Mouse (Mus musculus) kidney, postnatal 4 days (tissue): ENCODE results near the gene Gpc5.

Experiments used
- DNase-seq, 2 experiments: peaks; one replicate each; pipeline ENCODE4 v3.0.0; 2021; ENCODE audit warnings: mixed read lengths in 2 of 2

The Gpc5 gene

DNA sequence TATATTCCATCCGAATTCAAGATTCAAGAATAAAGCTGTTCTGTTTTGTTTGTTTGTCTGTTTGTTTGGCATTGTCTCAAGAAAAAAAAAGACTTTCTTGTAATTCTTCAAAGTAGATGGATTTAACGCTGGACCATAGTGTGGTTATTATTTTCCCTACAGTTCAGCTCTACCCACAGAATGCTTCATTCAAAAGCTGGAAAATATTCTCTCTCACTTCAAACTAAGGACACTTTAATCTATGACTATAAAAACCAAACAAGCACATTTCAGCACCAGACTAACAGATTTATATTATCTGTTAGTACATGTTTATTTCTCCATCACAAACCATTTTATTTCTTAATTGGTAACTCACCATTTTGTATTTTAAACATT lies 489.2 kb downstream of the Gpc5 start:
- DNase-seq, result no peak

DNA sequence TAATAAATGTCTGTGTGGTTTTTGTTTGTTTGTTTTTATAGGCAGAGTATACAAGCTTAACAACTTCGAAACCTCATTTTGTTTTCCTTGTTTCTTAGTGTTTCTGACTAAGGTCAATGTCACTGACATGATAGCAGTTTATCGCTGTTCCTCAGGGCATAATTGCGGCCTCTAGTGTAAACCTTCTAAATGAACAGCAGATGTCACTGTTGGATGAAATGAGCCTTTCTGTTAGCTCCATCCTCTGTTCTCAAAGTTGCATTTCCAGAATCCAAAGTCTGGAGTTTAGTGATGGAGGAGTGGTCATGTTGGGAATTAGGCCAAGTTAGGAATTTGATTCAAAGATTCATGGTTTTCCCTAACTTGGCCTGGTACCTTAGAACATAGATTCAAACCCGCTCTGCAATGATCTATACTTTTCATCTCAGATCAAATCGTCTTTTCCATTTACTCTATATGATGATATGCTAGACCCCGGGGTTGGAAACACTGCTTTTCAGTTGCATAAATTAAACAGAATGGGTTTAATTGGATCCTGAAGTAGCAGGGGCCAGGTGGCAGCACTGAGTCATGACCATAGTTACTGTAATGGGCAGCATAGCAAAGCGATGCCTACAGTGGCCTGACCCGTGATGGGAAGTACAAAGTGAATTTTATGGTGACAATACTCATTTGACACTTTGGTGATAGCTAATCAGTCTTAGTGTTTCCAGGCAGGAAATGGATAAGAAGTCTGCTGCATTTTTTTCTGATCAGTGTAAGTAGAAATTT lies 508.4 kb downstream of the Gpc5 start:
- DNase-seq, result peak; percentile 33 to 41

DNA sequence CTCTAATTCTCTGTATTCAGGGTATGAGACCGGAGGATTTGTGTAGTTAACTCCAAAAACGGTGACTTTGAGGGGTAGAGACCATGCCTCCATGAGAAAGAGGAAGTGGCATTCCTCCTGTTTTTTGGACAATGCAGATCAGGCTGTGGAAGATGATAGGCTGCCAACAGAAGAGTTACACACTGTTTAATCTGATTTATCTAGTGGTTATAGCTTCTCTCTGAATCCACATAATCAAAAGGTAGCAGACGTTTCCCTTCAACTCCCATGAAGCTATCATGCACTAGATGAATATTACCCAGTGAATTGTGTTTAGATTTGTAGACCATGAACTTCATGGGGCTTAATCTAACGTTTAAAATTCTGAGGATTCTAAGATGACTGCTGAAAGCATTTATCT lies 522.1 kb downstream of the Gpc5 start:
- no peak for DNase-seq

DNA sequence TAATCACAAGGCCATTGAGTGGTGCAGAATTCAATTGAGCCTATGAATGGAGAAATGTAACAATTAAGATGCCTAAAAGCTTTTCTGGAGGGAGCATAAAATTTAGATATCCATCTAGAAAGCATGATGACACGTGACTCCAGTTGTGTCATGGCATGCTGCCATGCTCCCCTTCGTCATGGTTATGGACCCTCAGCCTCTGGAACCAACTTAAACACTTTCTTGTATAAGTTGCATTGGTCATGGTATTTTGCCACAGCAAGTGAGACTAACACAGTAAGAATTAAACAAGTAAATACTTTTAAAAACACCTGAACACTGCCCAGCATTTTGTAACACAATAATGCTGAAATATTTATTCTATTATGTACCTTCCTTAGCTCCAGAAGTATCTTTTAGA lies 524.3 kb downstream of the Gpc5 start:
- no peak for DNase-seq

DNA sequence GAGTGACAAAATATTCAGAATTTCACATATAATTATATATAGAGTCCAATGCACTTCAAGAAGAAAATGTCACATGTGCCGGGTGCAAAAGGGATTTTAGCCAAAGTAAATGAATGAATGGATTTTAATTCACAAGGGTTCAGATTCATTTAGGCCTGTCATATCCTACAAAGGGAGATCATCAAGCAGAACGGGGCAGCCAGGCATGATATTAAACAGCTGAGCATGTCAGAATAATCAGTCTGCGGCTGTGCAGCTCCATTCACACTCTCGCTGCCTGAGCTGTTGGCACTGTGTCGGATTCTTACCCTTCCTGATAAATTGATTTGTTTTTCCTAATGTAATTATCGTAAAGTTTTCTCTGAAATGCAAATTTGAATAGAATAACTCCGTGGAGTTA lies 524.8 kb downstream of the Gpc5 start:
- DNase-seq, result peak; percentile 4 to 6

DNA sequence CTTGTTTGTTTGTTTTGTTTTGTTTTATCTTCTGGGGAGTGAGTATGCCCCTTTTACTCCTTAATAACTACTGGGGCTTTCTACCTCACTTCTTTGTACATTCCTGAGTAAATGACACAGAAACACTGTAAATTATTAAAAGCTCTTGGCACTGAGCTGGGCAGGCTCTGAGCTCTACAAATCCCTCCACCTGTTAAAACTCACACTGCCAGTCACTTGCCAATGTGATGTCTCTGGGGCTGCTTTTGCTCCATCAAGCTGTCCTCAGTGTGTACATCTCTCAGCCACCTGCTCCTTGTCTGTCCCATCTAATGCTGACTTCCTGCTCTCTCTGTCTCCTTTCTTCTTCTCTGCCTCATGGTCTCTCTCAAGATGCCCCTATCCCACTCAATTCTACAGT lies 528.5 kb downstream of the Gpc5 start:
- DNase-seq, result peak; percentile 4 to 8

DNA sequence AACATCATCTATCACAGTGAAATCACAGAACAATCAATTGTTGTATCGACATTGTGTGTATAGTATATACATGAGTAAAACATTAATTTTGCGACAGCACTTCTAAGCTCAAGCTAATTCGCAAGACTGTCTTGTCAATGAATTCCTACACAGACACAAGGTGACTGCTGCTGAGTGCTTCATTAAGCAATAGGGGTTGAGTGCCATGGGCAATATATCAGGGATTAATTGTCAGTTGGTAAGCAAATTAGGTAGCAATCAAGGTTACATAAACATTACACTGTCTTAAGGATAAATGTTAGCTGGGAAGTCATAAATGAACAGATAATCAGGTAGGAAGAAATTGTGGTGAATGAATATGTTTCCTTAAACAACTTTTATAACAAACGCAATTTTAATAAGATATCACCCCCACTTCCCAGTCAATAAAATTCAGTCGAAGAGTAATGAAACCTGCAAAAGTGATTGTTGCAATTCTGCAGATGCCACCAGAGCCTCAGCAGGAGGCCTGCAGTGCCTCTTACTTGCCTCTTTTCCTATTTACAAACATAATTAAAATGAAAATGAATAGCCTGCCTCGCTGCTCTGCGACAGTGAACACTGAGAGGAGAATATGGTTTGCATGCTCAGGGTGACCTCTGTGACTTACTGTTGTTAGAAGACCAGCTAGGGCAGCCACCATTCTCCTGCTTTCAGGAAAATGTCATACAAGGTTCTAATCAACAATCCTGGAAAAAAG lies 539.3 kb downstream of the Gpc5 start:
- DNase-seq, result no peak

DNA sequence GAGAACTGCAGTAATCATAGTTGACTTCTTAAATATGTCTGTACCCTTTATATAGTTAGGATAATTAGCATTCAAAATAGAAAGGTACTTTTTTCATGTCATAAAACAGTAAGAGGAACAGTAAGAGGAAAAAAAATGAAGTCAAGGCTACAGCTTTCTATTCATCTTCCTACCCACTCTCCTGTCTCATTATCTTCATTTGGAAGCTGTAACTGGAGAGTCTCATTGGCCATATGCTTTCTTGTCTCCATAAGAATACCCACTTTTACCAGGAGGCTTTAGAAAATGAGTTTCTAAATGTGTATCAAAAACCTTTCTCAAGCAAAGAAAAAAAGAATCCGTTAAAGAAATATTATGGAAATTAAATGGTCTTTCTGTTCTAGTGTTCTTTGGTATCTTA lies 541.3 kb downstream of the Gpc5 start:
- DNase-seq, result no peak

DNA sequence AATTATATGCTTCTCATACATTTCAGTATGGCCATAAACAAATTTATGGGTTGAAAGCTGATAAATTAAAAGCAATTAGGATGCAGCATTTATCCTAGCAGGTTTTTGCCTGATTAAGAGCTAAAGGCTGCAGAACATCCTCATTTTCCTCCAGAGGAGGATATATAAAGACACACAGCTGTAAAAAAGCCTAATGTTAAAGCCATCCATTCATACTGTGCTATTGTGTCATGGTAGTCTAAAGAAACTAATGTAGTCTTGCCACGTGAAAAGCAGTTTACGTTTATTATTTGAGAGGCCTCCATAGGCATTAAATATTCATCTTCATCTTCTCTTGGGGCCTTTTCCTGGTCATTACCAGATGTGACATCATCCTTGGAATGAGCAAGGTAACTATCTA lies 587.9 kb downstream of the Gpc5 start:
- no peak for DNase-seq

DNA sequence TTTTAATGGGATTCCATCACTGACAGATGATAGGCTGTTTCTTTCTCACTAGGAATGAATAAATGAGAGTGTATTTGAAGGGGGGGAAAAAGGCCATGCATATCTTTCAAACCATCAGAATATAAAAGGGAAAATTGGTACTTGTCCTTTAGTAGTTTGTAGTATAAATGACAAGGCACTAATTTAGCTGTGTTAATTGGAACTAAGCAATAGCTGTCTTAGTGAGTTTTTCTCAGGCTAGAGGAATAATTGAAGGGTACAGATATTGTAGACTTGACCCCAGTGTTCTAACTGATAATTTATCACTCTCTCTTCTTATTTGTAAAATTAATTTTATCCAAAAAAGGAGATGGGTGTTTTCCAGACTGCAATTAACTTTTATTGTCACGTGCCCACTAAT lies 654.0 kb downstream of the Gpc5 start:
- DNase-seq, result no peak

DNA sequence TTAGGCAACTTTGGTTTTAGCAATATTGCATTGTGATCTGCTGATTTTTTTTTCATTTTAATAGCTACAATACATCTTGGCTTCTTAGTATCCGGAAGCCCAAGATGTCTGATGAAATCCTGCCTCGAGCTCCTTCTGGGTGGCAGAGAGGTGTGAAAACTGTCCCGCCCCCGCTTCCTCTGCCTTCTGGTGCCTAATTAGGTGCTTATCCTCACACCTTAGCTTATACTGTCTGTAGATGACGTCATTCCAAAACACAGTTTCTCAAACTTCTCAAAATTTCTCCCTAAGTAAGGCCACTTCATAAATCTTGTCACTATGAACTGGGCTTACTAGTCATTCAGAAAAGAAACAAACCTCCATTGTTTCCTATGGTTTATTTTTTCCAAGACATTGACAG lies 668.2 kb downstream of the Gpc5 start:
- no peak for DNase-seq

DNA sequence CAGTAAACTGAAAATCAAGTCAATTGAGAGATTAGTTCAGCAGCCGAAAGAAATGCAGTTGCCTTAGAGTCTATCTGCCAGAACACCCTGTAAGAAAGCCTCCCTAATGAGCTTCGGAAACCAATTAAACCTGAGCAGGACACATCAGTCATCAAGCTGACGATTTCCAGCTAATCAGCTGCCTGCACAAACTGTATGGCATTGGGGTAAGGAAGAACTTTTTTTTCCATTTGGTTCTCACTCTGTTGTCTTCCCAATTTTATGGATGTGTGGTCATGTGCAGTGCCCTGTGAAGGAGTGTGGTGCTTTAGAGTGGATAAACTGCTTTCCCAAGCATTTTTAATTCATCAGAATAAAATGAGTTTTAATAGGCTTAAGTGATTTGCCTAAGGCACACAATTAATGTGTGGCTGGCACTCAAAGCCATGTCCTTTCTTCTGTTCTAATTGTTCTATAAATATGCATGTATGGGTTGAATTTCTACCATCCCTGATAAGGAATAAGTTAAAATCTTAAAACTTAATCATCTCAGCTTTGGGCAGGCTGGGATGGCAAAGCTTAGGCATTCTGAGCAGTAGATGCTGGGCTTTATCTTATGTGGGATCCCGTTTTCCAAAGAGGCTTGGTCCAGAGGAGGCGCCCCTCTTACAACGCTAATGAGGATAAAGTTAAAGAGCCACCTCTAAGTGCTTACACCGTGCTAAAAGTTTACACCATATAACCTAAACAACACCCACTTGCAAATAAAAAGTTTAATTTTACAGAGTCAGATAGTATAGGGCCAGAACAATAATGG lies 687.6 kb downstream of the Gpc5 start:
- DNase-seq, result no peak

DNA sequence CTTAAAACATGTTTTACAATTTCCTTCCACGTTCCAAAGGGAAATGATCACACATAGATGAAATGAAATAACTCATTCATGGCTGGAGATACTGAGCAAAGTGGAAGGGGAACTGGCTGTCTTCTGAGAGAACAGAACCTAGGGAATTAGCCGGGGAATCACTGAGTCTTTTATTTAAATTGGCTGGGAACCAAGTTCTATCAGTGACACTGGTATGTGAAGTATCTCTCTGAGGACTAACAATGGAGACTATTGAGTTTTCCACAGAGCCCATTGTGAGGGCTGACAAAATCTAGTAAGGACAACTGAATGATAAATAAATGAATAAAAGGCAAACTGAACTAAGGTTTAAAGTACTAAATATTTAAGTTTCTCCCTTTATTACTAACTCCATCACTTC lies 712.7 kb downstream of the Gpc5 start:
- no peak for DNase-seq

DNA sequence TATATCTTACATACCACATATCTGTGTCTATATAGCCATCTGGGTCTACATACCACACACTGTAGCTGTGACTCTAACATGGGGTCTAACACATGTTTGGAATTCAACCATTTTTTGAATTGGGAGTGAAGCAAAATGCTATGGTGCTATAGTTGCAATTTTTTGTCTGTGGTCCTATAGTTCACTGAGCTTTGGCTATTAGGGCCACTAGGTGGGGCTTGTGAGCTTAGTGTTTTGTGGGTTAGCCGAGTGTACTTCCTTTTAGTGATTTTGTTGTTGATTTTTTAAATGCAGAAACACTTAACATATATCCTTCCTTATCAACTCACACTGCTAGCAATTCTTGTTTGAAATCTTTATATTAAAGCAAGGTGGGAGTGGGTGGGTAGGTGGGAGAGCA lies 727.0 kb downstream of the Gpc5 start:
- DNase-seq, result peak; percentile 43 to 49

DNA sequence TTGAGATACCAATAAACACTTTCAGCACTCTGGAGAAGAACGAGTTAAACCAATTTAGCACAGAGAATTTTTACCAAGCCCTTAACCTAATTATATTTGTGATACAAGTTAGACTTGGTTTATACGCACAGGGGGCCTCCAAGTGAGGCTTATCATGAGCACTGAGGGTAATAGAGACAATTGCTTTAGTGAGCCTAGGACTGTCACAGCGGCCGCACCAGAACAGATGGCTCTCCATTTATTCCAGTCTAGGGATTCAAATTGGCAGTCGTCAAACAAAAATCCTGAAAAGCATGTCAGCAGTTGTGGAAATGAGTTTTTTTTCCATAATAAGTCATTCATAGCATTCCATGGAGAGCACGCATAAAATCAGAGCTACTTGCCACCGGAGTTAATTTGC lies 729.6 kb downstream of the Gpc5 start:
- no peak for DNase-seq

DNA sequence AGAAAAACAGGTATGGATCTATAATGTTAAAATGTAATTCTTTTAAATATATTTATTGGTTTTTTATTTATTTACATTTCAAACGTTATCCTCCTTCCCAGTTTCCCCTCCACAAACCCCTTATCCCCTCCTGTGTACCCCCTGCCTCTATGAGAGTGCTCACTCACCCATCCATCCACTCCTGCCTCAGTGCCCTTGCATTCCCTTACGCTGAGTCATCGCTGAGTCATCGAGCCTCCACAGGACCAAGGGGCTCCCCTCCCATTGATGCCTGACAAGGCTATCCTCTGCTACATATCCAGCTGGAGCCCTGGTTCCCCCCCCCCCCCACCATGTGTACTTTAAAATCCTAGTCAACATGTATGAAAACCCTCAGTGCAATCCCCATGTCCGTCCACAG lies 738.5 kb downstream of the Gpc5 start:
- DNase-seq, result no peak

DNA sequence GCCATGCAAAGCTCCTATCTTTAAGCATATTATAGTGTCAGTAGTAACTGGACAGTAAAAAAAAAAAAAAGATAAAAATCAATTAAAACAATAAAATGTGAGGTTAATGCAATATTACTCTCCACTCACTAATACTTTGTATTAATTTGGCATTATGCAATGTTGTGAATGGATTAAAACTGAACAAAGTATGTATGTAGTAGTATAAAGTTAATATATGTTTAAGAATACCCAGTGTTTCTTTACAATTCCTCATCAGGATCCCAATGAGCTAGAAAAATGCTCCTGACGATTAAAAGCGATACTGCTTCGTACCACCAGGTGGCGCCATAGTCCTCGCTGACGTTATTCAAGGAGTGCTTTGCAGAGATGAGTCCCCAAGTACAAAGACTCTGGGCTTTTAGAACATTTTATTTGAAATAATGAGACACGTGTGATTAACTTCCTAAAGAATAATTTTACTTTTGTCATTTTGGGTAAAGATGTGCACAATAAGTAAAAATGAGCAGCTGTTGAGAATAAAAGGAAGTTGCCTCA lies 739.3 kb downstream of the Gpc5 start:
- peak; percentile 87 for DNase-seq

DNA sequence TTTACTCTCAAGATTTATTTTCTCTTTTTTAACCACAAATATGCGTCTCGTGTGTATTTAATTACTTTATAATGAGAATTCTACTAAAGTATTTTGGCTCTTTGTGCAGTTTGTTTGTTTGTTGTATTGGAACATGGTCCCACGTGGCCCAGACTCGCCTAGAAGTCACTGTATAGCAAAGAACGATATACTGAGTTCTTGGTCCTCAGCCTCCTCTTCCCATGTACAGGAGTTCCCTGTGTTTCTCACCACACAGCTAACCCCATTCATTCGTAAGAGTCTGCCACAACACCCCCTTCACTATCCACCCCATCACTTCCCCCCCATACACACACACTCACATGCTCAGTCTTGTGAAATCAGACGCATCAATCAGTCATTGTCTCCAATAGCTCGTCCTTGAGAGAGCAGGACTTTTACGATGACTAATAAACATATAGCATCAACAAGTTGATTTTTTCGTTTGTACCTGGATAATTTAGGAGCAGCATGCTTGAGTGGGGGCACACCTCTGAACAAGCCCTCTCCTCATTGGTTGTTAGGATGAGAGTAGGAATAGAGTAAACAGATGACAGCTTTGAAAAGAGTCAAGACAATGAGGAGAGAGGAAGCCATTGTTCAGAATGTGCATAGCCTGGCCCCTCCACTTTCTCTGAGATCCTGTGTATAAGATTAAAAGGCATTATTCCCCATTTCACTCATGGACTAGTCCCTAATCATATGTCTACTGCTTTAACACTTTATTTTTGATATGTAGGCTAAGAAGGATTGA lies 740.0 kb downstream of the Gpc5 start:
- DNase-seq, result no peak

DNA sequence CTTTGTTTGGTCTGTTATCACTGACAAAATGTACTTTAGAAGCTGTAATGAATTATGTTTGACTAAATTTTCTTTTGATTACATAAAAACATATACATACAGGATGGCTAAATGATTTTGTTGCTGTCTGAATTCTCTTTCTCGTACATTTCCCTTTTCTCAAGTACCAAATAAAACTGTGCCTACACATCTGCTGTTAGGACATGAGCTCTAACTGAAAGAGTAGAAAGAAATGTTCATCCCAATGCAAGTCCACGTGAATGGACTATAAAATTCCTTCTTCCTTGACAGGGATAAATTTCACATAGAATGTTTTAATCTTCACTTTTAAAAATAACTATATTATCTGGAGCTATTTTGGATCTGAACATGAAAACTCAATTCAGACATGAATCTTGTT lies 751.8 kb downstream of the Gpc5 start:
- DNase-seq, result no peak

DNA sequence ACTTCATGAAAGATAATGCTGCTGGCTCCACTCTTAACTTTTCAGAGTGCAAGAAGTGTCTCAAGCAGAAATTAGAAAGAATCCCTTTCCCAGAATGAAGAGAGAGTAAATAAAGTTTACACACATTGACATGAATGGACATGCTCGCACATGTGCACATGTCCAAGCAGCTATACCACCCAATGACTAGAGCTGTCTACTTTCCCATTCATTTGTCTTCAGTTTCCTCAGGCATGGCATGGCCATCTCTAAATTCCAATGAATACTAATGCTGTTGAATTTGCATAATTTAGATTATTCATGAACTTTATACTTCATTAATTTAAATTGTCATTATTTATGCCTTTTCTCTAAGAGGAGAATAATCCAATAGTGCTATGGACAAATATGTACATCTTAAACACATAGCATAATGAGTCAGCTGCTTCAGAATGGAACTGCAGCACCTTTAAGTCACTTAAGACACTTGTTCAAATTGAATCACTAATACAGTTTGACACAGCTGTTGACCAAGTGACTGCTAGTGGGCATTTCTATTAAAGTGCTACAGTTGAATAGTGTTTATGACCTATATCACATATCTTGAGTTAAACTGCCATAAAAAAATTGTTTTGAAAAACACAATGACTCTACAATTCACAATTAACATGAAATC lies 752.9 kb downstream of the Gpc5 start:
- DNase-seq, result no peak

DNA sequence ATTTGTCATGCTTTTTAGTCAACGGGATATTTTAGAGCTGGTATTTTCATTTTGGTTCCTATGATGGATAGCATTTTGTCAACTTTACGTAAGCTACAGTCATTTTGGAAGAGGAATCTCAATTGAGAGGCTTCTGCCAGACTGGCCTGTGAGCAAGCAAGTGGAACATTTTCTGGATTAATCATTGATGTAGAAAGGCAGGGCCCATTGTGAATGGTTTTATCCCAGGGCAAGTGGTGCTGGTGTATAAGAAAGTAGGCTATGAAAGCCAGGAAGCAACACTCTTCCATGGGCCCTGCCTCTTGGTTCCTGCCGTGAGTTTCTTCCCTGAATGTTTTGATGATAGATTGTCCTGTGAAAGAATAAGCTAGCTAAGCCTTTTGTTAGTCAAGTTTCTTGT lies 777.1 kb downstream of the Gpc5 start:
- peak; percentile 4 to 19 for DNase-seq

DNA sequence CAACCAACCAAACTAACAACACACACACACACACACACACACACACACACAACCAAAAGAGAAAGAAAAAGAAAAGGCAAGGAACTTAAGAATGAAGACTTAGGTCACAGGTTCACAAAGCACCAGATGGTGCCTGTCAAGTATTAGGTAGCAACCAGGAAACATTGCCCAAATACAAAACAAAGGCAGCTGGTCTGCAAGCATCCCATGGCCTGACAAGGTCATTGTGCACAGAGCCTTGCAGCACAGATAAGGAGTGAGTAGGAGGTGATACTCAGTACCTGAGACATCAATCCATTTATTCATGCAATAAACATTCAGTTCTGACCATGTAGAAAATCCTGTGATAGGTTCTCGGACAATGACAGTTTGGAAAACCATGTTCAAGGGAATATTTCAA lies 884.0 kb downstream of the Gpc5 start:
- DNase-seq, result no peak
